Mouse (Mus musculus): ENCODE data around the gene Phf11c. TPM values are rescaled to one million over a fixed set of nuclear protein-coding genes. Genes with fewer than 3 reads are reported as not detected.
"Not testable (repeated sequence)": the region's sequence is repeated elsewhere in the genome, so short reads cannot be mapped to it uniquely, and the experiment has no call there.

Gene Phf11c
- polyA plus RNA-seq, 1 experiment = 0.70 TPM

GRCm38 (mm10) chr14:59339541-59339940, 55.6 kb downstream of the Phf11c start:
- DNase-seq = no peak
- Histone ChIP-seq H3K4me1 (ENCODE audit: control insufficient read depth, insufficient read depth, low read length) (no peaks in the 10 kb centered on the region), H3K4me3 (replicated peaks; ENCODE audit: extremely low read depth, low read depth, low read length) (no peak overlapping the region)
- no peak for TF ChIP-seq POLR2A (IDR thresholded peaks at IDR 0.05; ENCODE audit: borderline replicate concordance, extremely low read depth, low read depth, low read length)
- WGBS = 68% methylated on average over 1 of the region's 1 CpGs

GRCm38 (mm10) chr14:59336056-59336455, 59.1 kb downstream of the Phf11c start:
- not testable (repeated sequence) for H3K4me3 ChIP-seq (replicated peaks; ENCODE audit: extremely low read depth, low read depth, low read length); H3K4me1 ChIP-seq (ENCODE audit: control insufficient read depth, insufficient read depth, low read length)
- 86% methylated on average over 3 of the region's 3 CpGs for WGBS

More at GRCm38 (mm10) chr14:59336056-59336455, 59.1 kb downstream of the Phf11c start:
- DNase-seq = not testable (repeated sequence)

Other genes starting within 250 kb of the Phf11c start
- not detected in 2 replicates for gene Gm5142, start 216.6 kb downstream of the Phf11c start, polyA plus RNA-seq (2012; rRNA removed)
- gene Rcbtb1, start 194.2 kb downstream of the Phf11c start, polyA plus RNA-seq (2012; rRNA removed) = 10.2 and 11.7 TPM in 2 replicates
- gene Gm6904, start 135.2 kb downstream of the Phf11c start, polyA plus RNA-seq (2012; rRNA removed) = not detected in 2 replicates
- gene Phf11a, start 97.9 kb downstream of the Phf11c start, polyA plus RNA-seq (2012; rRNA removed) = 0.80 and 0.96 TPM in 2 replicates
- gene Phf11b, start 54.0 kb downstream of the Phf11c start, polyA plus RNA-seq (2012; rRNA removed) = 1.2 and 1.6 TPM in 2 replicates
- gene Phf11d, start 29.9 kb downstream of the Phf11c start, polyA plus RNA-seq (2012; rRNA removed) = 11.5 and 17.3 TPM in 2 replicates
- gene Setdb2, start 45.5 kb upstream of the Phf11c start, polyA plus RNA-seq (2012; rRNA removed) = 3.1 and 5.1 TPM in 2 replicates
- 7.9 and 13.1 TPM in 2 replicates for gene Cab39l, start 45.6 kb upstream of the Phf11c start, polyA plus RNA-seq (2012; rRNA removed)
- gene Cdadc1, start 202.6 kb upstream of the Phf11c start, polyA plus RNA-seq (2012; rRNA removed) = 6.3 and 9.9 TPM in 2 replicates
- 8.1 and 10.9 TPM in 2 replicates for gene Shisa2, start 229.9 kb upstream of the Phf11c start, polyA plus RNA-seq (2012; rRNA removed)

All from lung, adult 2 months (tissue).